Mouse (Mus musculus) CH12.LX (cell line): ENCODE results near the gene Srsf10. TPM values are rescaled to one million over a fixed set of nuclear protein-coding genes. Genes with fewer than 3 reads are reported as not detected.

Experiments
- DNase-seq: peaks from one replicate; pipeline ENCODE4 v3.0.0-alpha.2; 2013; ENCODE audit errors: extremely low read depth
- H3K27ac ChIP-seq: 2 replicates; pipeline ENCODE4 v1.5.1; 2012; ENCODE audit warnings: low read depth, mild to moderate bottlenecking, control low read depth, moderate library complexity; ENCODE audit not compliant: insufficient read depth
- H3K27me3 ChIP-seq: replicated peaks from 2 replicates; pipeline ENCODE3; 2012; ENCODE audit warnings: inconsistent platforms
- H3K36me3 ChIP-seq, 2 experiments: replicated peaks in 1 of 2; 2 replicates each; pipeline versions ENCODE3 to v1.6.1; 2012; ENCODE audit warnings: inconsistent platforms in 1 of 2, low read length in 1 of 2, mild to moderate bottlenecking in 1 of 2, mixed read lengths in 1 of 2, moderate library complexity in 1 of 2; ENCODE audit not compliant: control insufficient read depth in 1 of 2, insufficient read depth in 1 of 2
- H3K4me1 ChIP-seq, 2 experiments: 2 replicates each; pipeline ENCODE4 v1.6.1; 2012; ENCODE audit warnings: inconsistent platforms in 1 of 2, moderate library complexity in 1 of 2; ENCODE audit not compliant: insufficient read depth in 2 of 2, control insufficient read depth in 1 of 2
- H3K4me2 ChIP-seq: 2 replicates; pipeline ENCODE4 v1.6.1; 2012; ENCODE audit warnings: low read depth, mild to moderate bottlenecking, control low read depth; ENCODE audit not compliant: poor library complexity, insufficient read depth, severe bottlenecking
- H3K4me3 ChIP-seq, 3 experiments: fragments of 150-350 bp in 1 of 3; sonication (generic) in 1 of 3; replicated peaks in 1 of 3; 2 replicates each; pipeline versions ENCODE3 to v1.5.1; 2011 to 2012; ENCODE audit warnings: low read depth in 2 of 3, low read length in 2 of 3, mild to moderate bottlenecking in 2 of 3, moderate library complexity in 2 of 3, control low read depth in 1 of 3, improper control_type of control experiment in 1 of 3, inconsistent platforms in 1 of 3, mixed read lengths in 1 of 3; ENCODE audit not compliant: poor library complexity in 1 of 3
- H3K79me2 ChIP-seq: replicated peaks from 2 replicates; pipeline ENCODE4 v1.6.1; 2012; ENCODE audit warnings: mild to moderate bottlenecking, moderate library complexity; ENCODE audit not compliant: control insufficient read depth, poor library complexity, insufficient read depth, severe bottlenecking; ENCODE audit errors: extremely low read depth
- H3K9ac ChIP-seq: 2 replicates; pipeline ENCODE4 v1.6.1; 2012; ENCODE audit warnings: low read depth, mild to moderate bottlenecking, control low read depth, moderate library complexity; ENCODE audit not compliant: insufficient read depth
- H3K9me3 ChIP-seq: replicated peaks from 2 replicates; pipeline ENCODE3; 2012; ENCODE audit warnings: low read length, inconsistent platforms, mixed read lengths
- BHLHE40 ChIP-seq: IDR thresholded peaks from 2 replicates; pipeline ENCODE4 v1.6.1; 2011; ENCODE audit warnings: mild to moderate bottlenecking, low read depth, low read length, improper control_type of control experiment
- CHD1 ChIP-seq: IDR thresholded peaks from 2 replicates; pipeline ENCODE4 v1.6.1; 2012; ENCODE audit warnings: low read depth, low read length, improper control_type of control experiment, inconsistent platforms
- CTCF ChIP-seq, 2 experiments: IDR thresholded peaks in 1 of 2; conservative IDR thresholded peaks in 1 of 2; 2 replicates each; pipeline ENCODE4 v1.5.1; 2011 to 2012; ENCODE audit warnings: low read depth in 2 of 2, low read length in 2 of 2, improper control_type of control experiment in 1 of 2, inconsistent platforms in 1 of 2, mild to moderate bottlenecking in 1 of 2, moderate library complexity in 1 of 2
- E2F4 ChIP-seq: IDR thresholded peaks from 2 replicates; pipeline ENCODE4 v1.6.1; 2011; ENCODE audit warnings: low read depth, low read length, improper control_type of control experiment; ENCODE audit not compliant: insufficient replicate concordance
- ETS1 ChIP-seq: conservative IDR thresholded peaks from 2 replicates; pipeline ENCODE4 v1.6.1; 2012; ENCODE audit warnings: low read depth, mild to moderate bottlenecking, inconsistent platforms, low read length, improper control_type of control experiment, moderate library complexity
- GABPA ChIP-seq: IDR thresholded peaks from 2 replicates; pipeline ENCODE4 v1.6.1; 2012; ENCODE audit warnings: low read depth, low read length, improper control_type of control experiment, inconsistent platforms; ENCODE audit not compliant: insufficient replicate concordance
- HCFC1 ChIP-seq: IDR thresholded peaks from 2 replicates; pipeline ENCODE4 v1.6.1; 2012; ENCODE audit warnings: low read depth, mild to moderate bottlenecking, inconsistent platforms, low read length, improper control_type of control experiment
- KAT2A ChIP-seq: IDR thresholded peaks from 2 replicates; pipeline ENCODE4 v1.6.1; 2012; ENCODE audit warnings: low read length, improper control_type of control experiment, inconsistent platforms; ENCODE audit not compliant: insufficient replicate concordance
- MAFK ChIP-seq: IDR thresholded peaks from 2 replicates; pipeline ENCODE4 v1.6.1; 2011; ENCODE audit warnings: low read length, improper control_type of control experiment; ENCODE audit not compliant: insufficient replicate concordance
- MAX ChIP-seq: IDR thresholded peaks from 2 replicates; pipeline ENCODE4 v1.6.1; 2011; ENCODE audit warnings: low read length, improper control_type of control experiment
- MXI1 ChIP-seq: IDR thresholded peaks from 2 replicates; pipeline ENCODE4 v1.6.1; 2011; ENCODE audit warnings: mild to moderate bottlenecking, low read depth, low read length, improper control_type of control experiment
- MYC ChIP-seq: IDR thresholded peaks from 2 replicates; pipeline ENCODE4 v1.6.1; 2011; ENCODE audit warnings: low read depth, mild to moderate bottlenecking, improper control_type of control experiment, low read length
- POLR2A ChIP-seq: IDR thresholded peaks from 2 replicates; pipeline ENCODE4 v1.6.1; 2011; ENCODE audit warnings: low read depth, mild to moderate bottlenecking, improper control_type of control experiment, low read length
- POLR2AphosphoS2 ChIP-seq: IDR thresholded peaks from 2 replicates; pipeline ENCODE4 v1.6.1; 2011; ENCODE audit warnings: low read depth, low read length, improper control_type of control experiment
- RAD21 ChIP-seq: IDR thresholded peaks from 2 replicates; pipeline ENCODE4 v1.6.1; 2011; ENCODE audit warnings: low read depth, mild to moderate bottlenecking, low read length, improper control_type of control experiment, moderate library complexity
- RCOR1 ChIP-seq: conservative IDR thresholded peaks from 2 replicates; pipeline ENCODE4 v1.6.1; 2012; ENCODE audit warnings: low read depth, mild to moderate bottlenecking, inconsistent platforms, low read length, improper control_type of control experiment
- SIN3A ChIP-seq: IDR thresholded peaks from 2 replicates; pipeline ENCODE4 v1.6.1; 2012; ENCODE audit warnings: low read length, improper control_type of control experiment, inconsistent platforms
- SMC3 ChIP-seq: IDR thresholded peaks from 2 replicates; pipeline ENCODE4 v1.6.1; 2011; ENCODE audit warnings: low read depth, low read length, improper control_type of control experiment
- TBP ChIP-seq: conservative IDR thresholded peaks from 2 replicates; pipeline ENCODE4 v1.6.1; 2011; ENCODE audit warnings: low read depth, low read length, improper control_type of control experiment
- TCF12 ChIP-seq: IDR thresholded peaks from 2 replicates; pipeline ENCODE4 v1.6.1; 2014; ENCODE audit warnings: low read depth, mild to moderate bottlenecking, inconsistent platforms, low read length, improper control_type of control experiment
- UBTF ChIP-seq: IDR thresholded peaks from 2 replicates; pipeline ENCODE4 v1.6.1; 2012; ENCODE audit warnings: low read depth, mild to moderate bottlenecking, inconsistent platforms, low read length, improper control_type of control experiment, moderate library complexity
- USF2 ChIP-seq: conservative IDR thresholded peaks from 2 replicates; pipeline ENCODE4 v1.6.1; 2011; ENCODE audit warnings: low read depth, low read length, improper control_type of control experiment
- ZNF384 ChIP-seq: IDR thresholded peaks from 2 replicates; pipeline ENCODE4 v1.6.1; 2012; ENCODE audit warnings: low read depth, low read length, improper control_type of control experiment, inconsistent platforms
- dilution Hi-C: fragments of 300-500 bp; cut with MboI; formaldehyde crosslinking; loops from 2 replicates; pipeline ENCODE4 v1.14.3; 2020; ENCODE audit warnings: low sequenced_read_pairs; ENCODE audit not compliant: extremely low pct_unique_long_range_greater_than_20kb, extremely low pct_ligation_motif_present
- in situ Hi-C: fragments of 300-500 bp; cut with MboI; formaldehyde crosslinking; loops from 3 replicates; pipeline ENCODE4 v1.14.3; 2019; ENCODE audit warnings: low sequenced_read_pairs, low pct_ligation_motif_present, low pct_unique_long_range_greater_than_20kb, mixed read lengths
- polyA plus RNA-seq: library from polyadenylated mRNA; unstranded; fragments of >175 nt; gene quantifications from 2 replicates; pipeline ENCODE4 v1.2.1, GENCODE M21; 2012; ENCODE audit warnings: low read depth; ENCODE audit not compliant: insufficient read length
- total RNA-seq, 2 experiments: library from RNA; depleted of rRNA; stranded (reverse); fragments of 300-350 nt in 1 of 2; fragments of >200 nt in 1 of 2; gene quantifications; 2 replicates each; pipeline ENCODE4 v1.2.3; 2012 to 2014

Gene Srsf10
- total and polyA plus RNA-seq, 3 experiments = 85.7 to 291 (median 179) TPM

DNA sequence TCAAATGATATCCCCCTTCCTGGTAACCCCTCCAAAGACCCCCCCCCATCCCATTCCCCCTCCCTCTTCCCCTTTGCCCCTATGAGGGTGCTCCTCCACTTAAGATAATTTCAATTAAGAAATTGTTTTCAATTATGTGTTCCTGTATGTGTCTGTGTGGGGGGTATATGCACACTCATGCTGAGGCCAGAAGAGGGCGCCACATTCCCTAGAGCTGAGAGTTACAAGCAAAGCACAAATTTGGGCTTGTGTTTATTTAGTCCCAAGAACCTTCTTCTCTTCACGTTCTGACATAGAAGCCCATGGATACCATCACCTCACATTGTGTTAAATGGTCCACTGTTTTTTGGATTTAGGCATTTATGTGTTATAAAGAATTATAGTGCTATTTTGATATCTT, 32.2 kb upstream of the Srsf10 start:
- in situ Hi-C loops (no loop called here), dilution Hi-C loops (no loop called here)
- Histone ChIP-seq H3K4me1 (0 out of 4 replicates have a peak, but pooled peaks cover 0 to 3% of the 10 kb centered on the region in 2 experiments), H3K9ac (no peak overlapping the region), H3K27me3 (no peaks in the 10 kb centered on the region), H3K79me2 (no peaks in the 10 kb centered on the region), H3K36me3 (no peaks in the 10 kb centered on the region), H3K4me2 (no peak overlapping the region), H3K27ac (no peak overlapping the region), H3K4me3 (no peak overlapping the region), H3K9me3 (peaks cover 4% of the 10 kb centered on the region)
- no peak for TF ChIP-seq ETS1
- no peak for TF ChIP-seq ZNF384
- TF ChIP-seq GABPA = no peak
- TF ChIP-seq MAFK = no peak
- TF ChIP-seq HCFC1 = no peak
- TF ChIP-seq CTCF (conservative IDR thresholded peaks at IDR 0.05 in 1 of 2, IDR thresholded peaks at IDR 0.05 in 1 of 2; ENCODE audit: low read depth in 2 of 2, low read length in 2 of 2) = peak in 1 of 2 experiments; percentile 37; a peak in 2 of 4 replicates
- no peak for TF ChIP-seq POLR2AphosphoS2
- TF ChIP-seq MAX = no peak
- no peak for TF ChIP-seq KAT2A
- no peak for TF ChIP-seq UBTF
- no peak for TF ChIP-seq MYC
- no peak for TF ChIP-seq CHD1
- TF ChIP-seq SIN3A = no peak
- TF ChIP-seq TBP = no peak
- TF ChIP-seq E2F4 = no peak
- no peak for TF ChIP-seq POLR2A
- no peak for TF ChIP-seq MXI1
- no peak for TF ChIP-seq BHLHE40
- TF ChIP-seq TCF12 = no peak
- no peak for TF ChIP-seq USF2
- TF ChIP-seq SMC3 = 0 out of 2 replicates have a peak, but pooled peaks have one; percentile 10
- TF ChIP-seq RAD21 = peak; percentile 22
- peak; percentile 31 for DNase-seq

GRCm38 (mm10) chr4:135824254-135824653, 31.3 kb upstream of the Srsf10 start:
- TF ChIP-seq KAT2A (no peak), ETS1 (no peak), CTCF (conservative IDR thresholded peaks at IDR 0.05 in 1 of 2, IDR thresholded peaks at IDR 0.05 in 1 of 2; ENCODE audit: low read depth in 2 of 2, low read length in 2 of 2) (no peak), UBTF (no peak), RCOR1 (no peak), USF2 (no peak), BHLHE40 (no peak)
- TF ChIP-seq, all 38 proteins: peak for 0
- no peaks in the 10 kb centered on the region for H3K9me3 ChIP-seq
- no peaks in the 10 kb centered on the region for H3K36me3 ChIP-seq
- no peaks in the 10 kb centered on the region for H3K27me3 ChIP-seq
- 0 out of 4 replicates have a peak, but pooled peaks cover 0 to 3% of the 10 kb centered on the region in 2 experiments for H3K4me1 ChIP-seq
- no peak overlapping the region for H3K4me3 ChIP-seq
- H3K27ac ChIP-seq = no peak overlapping the region
- no peak overlapping the region for H3K4me2 ChIP-seq
- dilution Hi-C loops = no loop called here
- in situ Hi-C loops = no loop called here
- no peak overlapping the region for H3K9ac ChIP-seq
- H3K79me2 ChIP-seq = no peaks in the 10 kb centered on the region
- DNase-seq = no peak
